Mouse (Mus musculus) bone marrow, adult 2 months (tissue): ENCODE measurements around the gene Dcst2.

Source experiments
- CTCF ChIP-seq: fragments of 200-500 bp; IDR thresholded peaks from 2 replicates; pipeline ENCODE4 v1.5.1; 2011; ENCODE audit warnings: low read length, control low read depth; ENCODE audit not compliant: control insufficient read depth, insufficient read depth
- POLR2A ChIP-seq: fragments of 200-500 bp; IDR thresholded peaks from 2 replicates; pipeline ENCODE4 v1.6.1; 2011; ENCODE audit warnings: low read depth, mild to moderate bottlenecking, control low read depth, low read length, borderline replicate concordance; ENCODE audit not compliant: control insufficient read depth

- TF ChIP-seq POLR2A = no peak
- TF ChIP-seq CTCF = no peak
These were observed 10.5 kb upstream of the Dcst2 start for GRCm38 (mm10) chr3:89351271-89351670.
